Mouse (Mus musculus): Measurements from ENCODE around the gene 2210017I01Rik. TPM values are rescaled to one million over a fixed set of nuclear protein-coding genes. Genes with fewer than 3 reads are reported as not detected.

Gene 2210017I01Rik
- not detected in 2 replicates for polyA plus RNA-seq (2015; fragmentation: Nextera tagmentation; extraction: Ambion mirVana)

GRCm38 (mm10) chr3:92607392-92607791 is at the start of gene 2210017I01Rik:
2210017I01Rik (minus strand) TSS chr3:92607492.
- Histone ChIP-seq H3K36me3 (ENCODE audit: control insufficient read depth, insufficient read depth) (no peaks in the 10 kb centered on the region), H3K4me1 (ENCODE audit: control insufficient read depth, low read depth, low read length) (no peaks in the 10 kb centered on the region), H3K4me3 (ENCODE audit: low read depth, low read length) (no peak within 1 kb of the TSS), H3K4me2 (ENCODE audit: low read depth, low read length) (no peak within 1 kb of the TSS), H3K9ac (ENCODE audit: low read depth, low read length) (no peak within 1 kb of the TSS), H3K27me3 (ENCODE audit: control insufficient read depth, insufficient read depth, low read depth, low read length) (no peaks in the 10 kb centered on the region), H3K27ac (ENCODE audit: low read length) (no peak within 1 kb of the TSS), H3K9me3 (replicated peaks; ENCODE audit: control insufficient read depth, low read length) (no peaks in the 10 kb centered on the region)
- ATAC-seq (ENCODE audit: low read depth), result no peak

- Histone ChIP-seq H3K36me3 (ENCODE audit: control insufficient read depth, insufficient read depth) (no peaks in the 10 kb centered on the region), H3K9me3 (replicated peaks; ENCODE audit: control insufficient read depth, low read length) (no peaks in the 10 kb centered on the region), H3K9ac (ENCODE audit: low read depth, low read length) (no peak within 1 kb of the TSS), H3K4me1 (ENCODE audit: control insufficient read depth, low read depth, low read length) (no peaks in the 10 kb centered on the region), H3K4me2 (ENCODE audit: low read depth, low read length) (no peak within 1 kb of the TSS), H3K27ac (ENCODE audit: low read length) (no peak within 1 kb of the TSS), H3K27me3 (ENCODE audit: control insufficient read depth, insufficient read depth, low read depth, low read length) (no peaks in the 10 kb centered on the region), H3K4me3 (ENCODE audit: low read depth, low read length) (no peak within 1 kb of the TSS)
- no peak for ATAC-seq (ENCODE audit: low read depth)
Observed at GRCm38 (mm10) chr3:92656826-92657225, 49.5 kb upstream of the 2210017I01Rik start, which contains the start of gene Lce1b. Lce1b (minus strand) TSS chr3:92656926.

- no peak for ATAC-seq (ENCODE audit: low read depth)
Observed at GRCm38 (mm10) chr3:92648207-92648606, 40.9 kb upstream of the 2210017I01Rik start, which contains the start of gene Lce1a1. Lce1a1 (minus strand) TSS chr3:92648307.

GRCm38 (mm10) chr3:92639854-92640253 is 32.6 kb upstream of the 2210017I01Rik start:
- Histone ChIP-seq H3K36me3 (ENCODE audit: control insufficient read depth, insufficient read depth) (no peaks in the 10 kb centered on the region), H3K4me1 (ENCODE audit: control insufficient read depth, low read depth, low read length) (no peaks in the 10 kb centered on the region), H3K4me3 (ENCODE audit: low read depth, low read length) (no peak overlapping the region), H3K9me3 (replicated peaks; ENCODE audit: control insufficient read depth, low read length) (no peaks in the 10 kb centered on the region), H3K27me3 (ENCODE audit: control insufficient read depth, insufficient read depth, low read depth, low read length) (no peaks in the 10 kb centered on the region), H3K27ac (ENCODE audit: low read length) (no peak overlapping the region), H3K9ac (ENCODE audit: low read depth, low read length) (no peak overlapping the region), H3K4me2 (ENCODE audit: low read depth, low read length) (no peak overlapping the region)
- ATAC-seq (ENCODE audit: low read depth), result no peak
- 77% methylated on average over 15 of the region's 15 CpGs for WGBS (ENCODE audit: insufficient replicate concordance)

More at GRCm38 (mm10) chr3:92648207-92648606, 40.9 kb upstream of the 2210017I01Rik start, which contains the start of gene Lce1a1:
- no peak within 1 kb of the TSS for H3K4me3 ChIP-seq (ENCODE audit: low read depth, low read length)
- H3K4me1 ChIP-seq (ENCODE audit: control insufficient read depth, low read depth, low read length), result no peaks in the 10 kb centered on the region
- H3K4me2 ChIP-seq (ENCODE audit: low read depth, low read length), result no peak within 1 kb of the TSS
- H3K9ac ChIP-seq (ENCODE audit: low read depth, low read length), result no peak within 1 kb of the TSS
- no peaks in the 10 kb centered on the region for H3K27me3 ChIP-seq (ENCODE audit: control insufficient read depth, insufficient read depth, low read depth, low read length)
- WGBS (ENCODE audit: insufficient replicate concordance), result 52% methylated on average over 1 of the region's 1 CpGs
- no peaks in the 10 kb centered on the region for H3K9me3 ChIP-seq (replicated peaks; ENCODE audit: control insufficient read depth, low read length)
- no peak within 1 kb of the TSS for H3K27ac ChIP-seq (ENCODE audit: low read length)
- H3K36me3 ChIP-seq (ENCODE audit: control insufficient read depth, insufficient read depth), result no peaks in the 10 kb centered on the region

GRCm38 (mm10) chr3:92638653-92638991 is 31.3 kb upstream of the 2210017I01Rik start:
- Histone ChIP-seq H3K4me2 (ENCODE audit: low read depth, low read length) (no peak overlapping the region), H3K27me3 (ENCODE audit: control insufficient read depth, insufficient read depth, low read depth, low read length) (no peaks in the 10 kb centered on the region), H3K27ac (ENCODE audit: low read length) (no peak overlapping the region), H3K9ac (ENCODE audit: low read depth, low read length) (no peak overlapping the region), H3K36me3 (ENCODE audit: control insufficient read depth, insufficient read depth) (no peaks in the 10 kb centered on the region), H3K4me1 (ENCODE audit: control insufficient read depth, low read depth, low read length) (no peaks in the 10 kb centered on the region), H3K4me3 (ENCODE audit: low read depth, low read length) (no peak overlapping the region), H3K9me3 (replicated peaks; ENCODE audit: control insufficient read depth, low read length) (no peaks in the 10 kb centered on the region)
- no peak for ATAC-seq (ENCODE audit: low read depth)
- 55% methylated on average over 3 of the region's 3 CpGs for WGBS (ENCODE audit: insufficient replicate concordance)

GRCm38 (mm10) chr3:92637745-92638652 is 30.7 kb upstream of the 2210017I01Rik start:
- Histone ChIP-seq H3K9ac (ENCODE audit: low read depth, low read length) (no peak overlapping the region), H3K9me3 (replicated peaks; ENCODE audit: control insufficient read depth, low read length) (no peaks in the 10 kb centered on the region), H3K4me3 (ENCODE audit: low read depth, low read length) (no peak overlapping the region), H3K4me2 (ENCODE audit: low read depth, low read length) (no peak overlapping the region), H3K27ac (ENCODE audit: low read length) (no peak overlapping the region), H3K36me3 (ENCODE audit: control insufficient read depth, insufficient read depth) (no peaks in the 10 kb centered on the region), H3K4me1 (ENCODE audit: control insufficient read depth, low read depth, low read length) (no peaks in the 10 kb centered on the region), H3K27me3 (ENCODE audit: control insufficient read depth, insufficient read depth, low read depth, low read length) (no peaks in the 10 kb centered on the region)
- WGBS (ENCODE audit: insufficient replicate concordance), result 35% methylated on average over 1 of the region's 1 CpGs
- no peak for ATAC-seq (ENCODE audit: low read depth)

DNA sequence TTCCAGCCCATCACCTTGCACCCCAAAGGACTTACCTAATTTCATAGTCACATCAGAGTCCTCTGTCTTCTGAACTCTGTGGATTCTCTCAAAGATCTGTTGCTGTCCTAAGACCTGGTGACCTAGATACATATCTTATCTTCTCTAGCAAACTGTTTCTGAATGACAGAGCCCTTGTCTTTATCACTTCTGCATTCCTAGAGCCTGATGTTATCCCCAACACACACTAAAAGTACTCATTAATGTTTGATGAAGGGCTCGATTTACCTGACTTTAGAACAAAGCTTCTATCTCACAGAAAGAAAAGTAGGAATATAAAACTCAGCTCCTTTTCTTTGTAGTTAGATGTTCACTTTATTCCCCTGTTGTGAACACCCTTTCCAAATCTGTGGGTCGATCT is 14.3 kb upstream of the 2210017I01Rik start, which contains the start of gene Lce6a:
TSS of gene Lce6a (minus strand) at position 101 of the 400 bp plus-strand sequence.
- H3K4me1 ChIP-seq (ENCODE audit: control insufficient read depth, low read depth, low read length), result no peaks in the 10 kb centered on the region
- no peak within 1 kb of the TSS for H3K9ac ChIP-seq (ENCODE audit: low read depth, low read length)
- no peak within 1 kb of the TSS for H3K27ac ChIP-seq (ENCODE audit: low read length)
- no peak within 1 kb of the TSS for H3K4me2 ChIP-seq (ENCODE audit: low read depth, low read length)
- no peak for ATAC-seq (ENCODE audit: low read depth)
- no peaks in the 10 kb centered on the region for H3K36me3 ChIP-seq (ENCODE audit: control insufficient read depth, insufficient read depth)
- H3K9me3 ChIP-seq (replicated peaks; ENCODE audit: control insufficient read depth, low read length), result no peaks in the 10 kb centered on the region
- 58% methylated on average over 2 of the region's 2 CpGs for WGBS (ENCODE audit: insufficient replicate concordance)
- H3K27me3 ChIP-seq (ENCODE audit: control insufficient read depth, insufficient read depth, low read depth, low read length), result no peaks in the 10 kb centered on the region
- H3K4me3 ChIP-seq (ENCODE audit: low read depth, low read length), result no peak within 1 kb of the TSS

DNA sequence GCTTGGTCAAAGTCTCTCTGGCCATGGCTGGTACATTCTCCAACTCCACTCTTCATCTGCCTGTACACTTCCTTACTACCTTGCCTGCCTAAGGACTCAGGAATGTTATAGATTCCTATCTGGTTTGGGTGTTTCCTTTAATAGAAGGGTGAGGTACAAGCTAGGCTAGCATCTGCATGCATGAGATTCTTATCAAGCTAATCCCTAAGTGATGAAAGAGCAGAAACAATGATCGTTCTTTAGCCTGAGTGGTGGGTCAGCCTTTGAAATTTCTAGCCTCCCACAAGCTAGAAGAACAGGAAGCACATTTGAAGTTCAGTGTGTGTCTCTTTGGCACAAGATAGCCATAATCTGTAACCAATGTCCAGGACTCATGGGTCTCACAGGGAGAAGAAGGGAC is 2.5 kb upstream of the 2210017I01Rik start:
- 30% methylated on average over 1 of the region's 1 CpGs for WGBS (ENCODE audit: insufficient replicate concordance)
- Histone ChIP-seq H3K36me3 (ENCODE audit: control insufficient read depth, insufficient read depth) (no peaks in the 10 kb centered on the region), H3K9me3 (replicated peaks; ENCODE audit: control insufficient read depth, low read length) (no peaks in the 10 kb centered on the region), H3K4me2 (ENCODE audit: low read depth, low read length) (no peak overlapping the region), H3K27me3 (ENCODE audit: control insufficient read depth, insufficient read depth, low read depth, low read length) (no peaks in the 10 kb centered on the region), H3K4me1 (ENCODE audit: control insufficient read depth, low read depth, low read length) (no peaks in the 10 kb centered on the region), H3K9ac (ENCODE audit: low read depth, low read length) (no peak overlapping the region), H3K27ac (ENCODE audit: low read length) (no peak overlapping the region), H3K4me3 (ENCODE audit: low read depth, low read length) (no peak overlapping the region)
- no peak for ATAC-seq (ENCODE audit: low read depth)

- 14% methylated on average over 1 of the region's 1 CpGs for WGBS (ENCODE audit: insufficient replicate concordance)
- ATAC-seq (ENCODE audit: low read depth), result no peak
- Histone ChIP-seq H3K27me3 (ENCODE audit: control insufficient read depth, insufficient read depth, low read depth, low read length) (no peaks in the 10 kb centered on the region), H3K4me2 (ENCODE audit: low read depth, low read length) (no peak overlapping the region), H3K9me3 (replicated peaks; ENCODE audit: control insufficient read depth, low read length) (no peaks in the 10 kb centered on the region), H3K27ac (ENCODE audit: low read length) (no peak overlapping the region), H3K4me1 (ENCODE audit: control insufficient read depth, low read depth, low read length) (no peaks in the 10 kb centered on the region), H3K4me3 (ENCODE audit: low read depth, low read length) (no peak overlapping the region), H3K9ac (ENCODE audit: low read depth, low read length) (no peak overlapping the region), H3K36me3 (ENCODE audit: control insufficient read depth, insufficient read depth) (no peaks in the 10 kb centered on the region)
Observed at GRCm38 (mm10) chr3:92602169-92602568, 5.1 kb downstream of the 2210017I01Rik start.
